Mouse (Mus musculus): ENCODE measurements around the gene P2rx6. TPM values are rescaled to one million over a fixed set of nuclear protein-coding genes. Genes with fewer than 3 reads are reported as not detected.
A peak's percentile ranks its signal among the peaks of the same experiment; 100 is the strongest.

P2rx6 gene
- polyA plus RNA-seq, 1 experiment from 2014 or later = 2.1 TPM

GRCm38 (mm10) chr16:17616212-17616611, 54.5 kb downstream of the P2rx6 start:
- H3K9ac ChIP-seq = no peak overlapping the region
- H3K27me3 ChIP-seq = 0 out of 2 replicates have a peak, but pooled peaks cover 3% of the 10 kb centered on the region
- peaks cover 14% of the 10 kb centered on the region for H3K4me1 ChIP-seq (replicated peaks)
- ATAC-seq (ENCODE audit: low FRiP score) = no peak
- WGBS = 90% methylated on average over 5 of the region's 5 CpGs
- H3K27ac ChIP-seq = no peak overlapping the region
- H3K36me3 ChIP-seq = no peaks in the 10 kb centered on the region
- H3K4me2 ChIP-seq = no peak overlapping the region
- no peaks in the 10 kb centered on the region for H3K9me3 ChIP-seq
- H3K4me3 ChIP-seq = no peak overlapping the region

DNA sequence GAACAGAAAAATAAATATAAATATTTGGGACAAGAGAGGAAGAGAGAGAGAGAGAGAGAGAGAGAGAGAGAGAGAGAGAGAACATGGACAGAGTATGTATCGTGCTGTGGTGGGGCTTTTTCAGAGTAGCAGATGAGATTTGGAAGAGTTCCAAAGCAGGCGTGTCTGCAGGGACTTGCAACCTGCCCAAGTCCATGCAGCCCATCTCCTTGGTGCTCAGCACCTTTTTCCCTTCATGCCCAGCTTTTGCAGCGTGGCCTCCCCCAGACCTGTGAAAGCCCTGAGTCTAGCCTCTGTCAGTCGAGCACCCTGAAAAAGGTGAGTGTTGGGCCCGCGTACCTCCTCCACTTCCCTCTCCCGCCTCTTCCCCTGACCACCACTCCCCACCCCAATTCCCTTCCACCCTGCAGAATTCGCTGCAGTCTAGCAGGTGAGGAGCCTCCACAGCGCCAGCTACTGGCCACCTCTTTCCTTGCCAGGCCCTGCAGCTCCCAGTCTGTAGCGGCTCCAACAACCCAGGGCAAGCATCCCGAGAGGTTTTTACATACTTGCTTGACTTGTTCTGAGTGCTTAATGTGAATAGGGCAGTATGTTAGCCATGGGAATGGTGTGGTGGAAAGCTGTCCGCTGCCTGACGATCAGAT, 56.4 kb downstream of the P2rx6 start:
- WGBS = 17% methylated on average over 13 of the region's 13 CpGs

DNA sequence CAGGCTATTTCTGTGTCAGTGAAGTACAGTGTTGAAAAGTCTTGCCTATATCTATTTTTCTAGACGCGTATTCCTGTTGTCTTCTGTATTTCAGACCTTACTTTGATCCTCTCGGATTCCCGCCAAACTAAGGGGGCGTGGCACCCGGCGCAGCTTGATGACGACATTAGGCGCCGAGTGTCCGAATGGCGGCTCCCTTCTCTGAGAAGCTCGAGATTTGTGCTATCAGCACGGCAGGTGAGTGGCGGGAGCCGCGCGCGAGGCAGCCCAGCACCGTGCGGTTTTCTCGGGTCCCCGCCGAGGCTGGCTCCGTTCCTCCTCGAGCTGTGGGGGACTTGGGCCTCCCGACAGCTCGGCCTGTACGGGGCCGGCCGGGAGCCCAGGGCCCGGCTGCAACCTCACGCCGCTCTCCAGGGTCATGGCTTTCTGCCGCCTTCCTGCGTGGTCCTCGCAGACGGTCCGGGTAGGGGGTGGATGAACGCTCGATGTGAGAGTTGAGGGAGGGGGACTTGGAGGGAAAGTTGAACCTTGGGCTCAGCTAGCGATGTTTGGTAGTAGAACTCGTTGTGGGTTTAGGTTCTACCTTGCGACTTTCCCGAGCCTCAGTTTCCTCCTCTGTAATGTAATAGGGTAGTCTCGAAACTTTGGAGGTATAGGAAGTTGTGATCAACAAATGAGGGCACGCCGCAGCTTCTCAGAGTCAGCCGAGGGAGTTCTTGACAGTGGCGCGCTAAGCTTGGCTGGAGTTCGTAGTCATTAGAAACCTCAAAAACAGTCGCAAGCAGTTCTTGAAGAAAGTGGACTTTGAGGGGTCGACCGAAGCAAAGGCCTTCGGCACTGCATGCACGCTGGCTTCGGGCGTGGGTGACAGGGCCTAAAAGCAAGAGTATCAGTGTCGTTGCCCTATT, 57.8 kb downstream of the P2rx6 start, which contains the start of gene Smpd4:
Gene Smpd4, plus strand, starts transcription at position 157 of the 908 bp plus-strand sequence.
- Histone ChIP-seq H3K27ac (0 out of 2 replicates have a peak within 1 kb of the TSS, but pooled peaks have one; percentile 58), H3K9me3 (no peaks in the 10 kb centered on the region), H3K36me3 (peaks cover 24% of the 10 kb centered on the region), H3K4me2 (peak within 1 kb of the TSS; percentile 91), H3K9ac (peak within 1 kb of the TSS; percentile 93), H3K4me3 (peak within 1 kb of the TSS; percentile 94), H3K27me3 (0 out of 2 replicates have a peak, but pooled peaks cover 3% of the 10 kb centered on the region), H3K4me1 (replicated peaks) (peaks cover 14% of the 10 kb centered on the region)
- WGBS = 4% methylated on average over 60 of the region's 60 CpGs
- peak; percentile 84 for ATAC-seq (ENCODE audit: low FRiP score)

More for the DNA sequence above, 56.4 kb downstream of the P2rx6 start:
- H3K9me3 ChIP-seq = no peaks in the 10 kb centered on the region
- H3K27me3 ChIP-seq = 0 out of 2 replicates have a peak, but pooled peaks cover 3% of the 10 kb centered on the region
- H3K4me3 ChIP-seq = no peak overlapping the region
- H3K4me1 ChIP-seq (replicated peaks) = peaks cover 14% of the 10 kb centered on the region
- no peak overlapping the region for H3K27ac ChIP-seq
- ATAC-seq (ENCODE audit: low FRiP score) = no peak
- H3K9ac ChIP-seq = no peak overlapping the region
- H3K36me3 ChIP-seq = peaks cover 14% of the 10 kb centered on the region
- H3K4me2 ChIP-seq = no peak overlapping the region

DNA sequence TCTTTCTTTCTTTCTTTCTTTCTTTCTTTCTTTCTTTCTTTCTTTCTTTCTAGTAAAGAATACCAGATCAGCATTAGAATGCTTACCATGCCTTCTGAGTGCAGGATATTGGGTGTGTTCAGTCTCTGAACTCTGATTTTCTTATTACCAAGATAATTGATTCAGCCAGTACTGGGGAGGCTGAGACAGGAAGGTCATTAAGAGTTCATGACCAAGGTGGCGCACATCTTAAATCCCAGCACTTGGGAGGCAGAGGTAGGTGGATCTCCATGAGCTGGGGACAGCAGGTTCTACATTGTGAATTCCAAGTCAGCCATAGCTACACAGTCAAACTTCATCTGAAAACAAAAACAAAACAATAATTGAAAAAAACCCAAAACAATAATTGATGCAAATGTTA, 60.3 kb downstream of the P2rx6 start:
- ATAC-seq (ENCODE audit: low FRiP score) = no peak
- no peak overlapping the region for H3K27ac ChIP-seq
- 0 out of 2 replicates have a peak, but pooled peaks cover 3% of the 10 kb centered on the region for H3K27me3 ChIP-seq
- 100% methylated on average over 1 of the region's 1 CpGs for WGBS
- peaks cover 14% of the 10 kb centered on the region for H3K4me1 ChIP-seq (replicated peaks)
- H3K9me3 ChIP-seq = no peaks in the 10 kb centered on the region
- H3K4me2 ChIP-seq = no peak overlapping the region
- H3K4me3 ChIP-seq = no peak overlapping the region
- H3K9ac ChIP-seq = no peak overlapping the region
- H3K36me3 ChIP-seq = peaks cover 40% of the 10 kb centered on the region

DNA sequence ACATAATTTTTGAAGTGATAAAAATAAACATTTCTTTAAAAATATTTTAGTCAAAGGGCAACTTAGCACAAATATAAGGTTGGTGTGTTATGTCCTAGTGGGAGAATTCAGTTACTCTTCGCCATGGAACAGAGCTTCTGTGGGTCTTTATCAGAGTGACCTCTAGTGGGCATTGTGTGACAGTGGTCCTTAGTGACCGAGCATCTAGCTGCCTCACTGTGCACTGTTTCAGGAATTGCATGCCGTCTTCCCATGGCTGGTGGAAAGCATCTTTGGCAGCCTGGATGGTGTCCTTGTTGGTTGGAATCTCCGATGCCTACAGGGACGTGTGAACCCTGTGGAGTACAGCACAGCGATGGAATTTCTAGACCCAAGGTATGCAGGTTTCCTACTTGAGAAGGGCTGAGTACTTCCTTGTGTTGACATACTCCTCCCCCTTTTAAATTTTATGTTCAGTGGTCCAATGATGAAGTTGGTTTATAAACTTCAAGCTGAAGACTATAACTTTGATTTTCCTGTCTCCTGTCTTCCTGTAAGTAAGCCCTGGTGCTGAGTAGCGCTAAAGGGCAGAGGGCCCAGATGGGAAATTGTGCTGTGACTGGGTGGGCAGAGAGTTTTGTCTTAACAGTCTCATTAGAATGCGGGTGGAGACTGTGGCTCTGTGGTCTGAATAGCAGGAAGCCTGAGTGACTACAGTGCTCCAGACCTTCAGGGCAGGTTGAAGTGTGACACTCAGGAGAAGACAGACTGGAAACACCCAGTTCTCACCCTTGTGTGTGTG, 64.0 kb downstream of the P2rx6 start:
- H3K4me2 ChIP-seq = no peak overlapping the region
- H3K36me3 ChIP-seq = peaks cover 77% of the 10 kb centered on the region
- WGBS = 73% methylated on average over 8 of the region's 8 CpGs
- H3K27me3 ChIP-seq = no peaks in the 10 kb centered on the region
- no peak overlapping the region for H3K4me3 ChIP-seq
- peaks cover 3% of the 10 kb centered on the region; the same call in 1 of the 2 replicates for H3K4me1 ChIP-seq (replicated peaks)
- no peak overlapping the region for H3K9ac ChIP-seq
- ATAC-seq (ENCODE audit: low FRiP score) = no peak
- no peaks in the 10 kb centered on the region for H3K9me3 ChIP-seq
- no peak overlapping the region for H3K27ac ChIP-seq

- no peaks in the 10 kb centered on the region for H3K27me3 ChIP-seq
- H3K27ac ChIP-seq = no peak overlapping the region
- H3K9me3 ChIP-seq = no peaks in the 10 kb centered on the region
- H3K4me1 ChIP-seq (replicated peaks) = no peaks in the 10 kb centered on the region
- no peak overlapping the region for H3K4me3 ChIP-seq
- no peak overlapping the region for H3K9ac ChIP-seq
- H3K36me3 ChIP-seq = peaks cover 82% of the 10 kb centered on the region
- ATAC-seq (ENCODE audit: low FRiP score) = no peak
- H3K4me2 ChIP-seq = no peak overlapping the region
- 94% methylated on average over 5 of the region's 5 CpGs for WGBS
Measured at GRCm38 (mm10) chr16:17626269-17626555, 64.5 kb downstream of the P2rx6 start.

Other genes with a start within 250 kb of the P2rx6 start
- gene Serpind1, start 230.5 kb upstream of the P2rx6 start, polyA plus RNA-seq (2015; fragmentation: Nextera tagmentation; extraction: Ambion mirVana) = 1.2 and 1.4 TPM in 2 replicates
- gene Snap29, start 155.9 kb upstream of the P2rx6 start, polyA plus RNA-seq (2015; fragmentation: Nextera tagmentation; extraction: Ambion mirVana) = 22.6 and 23.1 TPM in 2 replicates
- gene Pi4ka, start 155.6 kb upstream of the P2rx6 start, polyA plus RNA-seq (2015; fragmentation: Nextera tagmentation; extraction: Ambion mirVana) = 60.9 and 62.1 TPM in 2 replicates
- gene Crkl, start 109.9 kb upstream of the P2rx6 start, polyA plus RNA-seq (2015; fragmentation: Nextera tagmentation; extraction: Ambion mirVana) = 79.1 and 86.2 TPM in 2 replicates
- 5.7 and 6.3 TPM in 2 replicates for gene Aifm3, start 72.3 kb upstream of the P2rx6 start, polyA plus RNA-seq (2015; fragmentation: Nextera tagmentation; extraction: Ambion mirVana)
- gene Lztr1, start 53.2 kb upstream of the P2rx6 start, polyA plus RNA-seq (2015; fragmentation: Nextera tagmentation; extraction: Ambion mirVana) = 133 TPM in 2 replicates
- 68.2 and 69.0 TPM in 2 replicates for gene Thap7, start 30.7 kb upstream of the P2rx6 start, polyA plus RNA-seq (2015; fragmentation: Nextera tagmentation; extraction: Ambion mirVana)
- 0.75 and 1.3 TPM in 2 replicates for gene Lrrc74b, start 638 bp upstream of the P2rx6 start, polyA plus RNA-seq (2015; fragmentation: Nextera tagmentation; extraction: Ambion mirVana)
- gene Slc7a4, start 21.3 kb downstream of the P2rx6 start, polyA plus RNA-seq (2015; fragmentation: Nextera tagmentation; extraction: Ambion mirVana) = 20.2 and 21.0 TPM in 2 replicates
- 23.8 and 27.2 TPM in 2 replicates for gene Smpd4, start 57.5 kb downstream of the P2rx6 start, polyA plus RNA-seq (2015; fragmentation: Nextera tagmentation; extraction: Ambion mirVana)
- 7.0 and 7.8 TPM in 2 replicates for gene Ccdc74a, start 84.6 kb downstream of the P2rx6 start, polyA plus RNA-seq (2015; fragmentation: Nextera tagmentation; extraction: Ambion mirVana)
- 44.3 and 48.7 TPM in 2 replicates for gene Med15, start 171.0 kb downstream of the P2rx6 start, polyA plus RNA-seq (2015; fragmentation: Nextera tagmentation; extraction: Ambion mirVana)
- gene Klhl22, start 197.7 kb downstream of the P2rx6 start, polyA plus RNA-seq (2015; fragmentation: Nextera tagmentation; extraction: Ambion mirVana) = 70.9 and 77.6 TPM in 2 replicates
- gene Scarf2, start 235.4 kb downstream of the P2rx6 start, polyA plus RNA-seq (2015; fragmentation: Nextera tagmentation; extraction: Ambion mirVana) = 1.6 and 2.0 TPM in 2 replicates

All from hindbrain, embryonic 13.5 days (tissue).